Mouse (Mus musculus) myocyte (in vitro differentiated cells): Measurements from ENCODE around the gene Sema7a. TPM values are rescaled to one million over a fixed set of nuclear protein-coding genes. Genes with fewer than 3 reads are reported as not detected.

Experiments used
- H3K27me3 ChIP-seq: one replicate; pipeline ENCODE4 v1.6.1; 2011; ENCODE audit not compliant: control insufficient read depth, insufficient read depth, insufficient read length
- H3K36me3 ChIP-seq: one replicate; pipeline ENCODE4 v1.6.1; 2011; ENCODE audit not compliant: control insufficient read depth, insufficient read depth
- H3K4me2 ChIP-seq: one replicate; pipeline ENCODE4 v1.6.1; 2011; ENCODE audit warnings: low read depth, control low read depth
- H3K4me3 ChIP-seq: one replicate; pipeline ENCODE4 v1.5.1; 2011; ENCODE audit warnings: mild to moderate bottlenecking, control low read depth, moderate library complexity
- H3K79me2 ChIP-seq: one replicate; pipeline ENCODE4 v1.6.1; 2011; ENCODE audit not compliant: control insufficient read depth, insufficient read depth
- H3ac ChIP-seq: one replicate; pipeline ENCODE4 v1.6.1; 2011; ENCODE audit not compliant: control insufficient read depth, insufficient read length
- CEBPB ChIP-seq: IDR thresholded peaks from 2 replicates; pipeline ENCODE4 v1.6.1; 2011; ENCODE audit warnings: mild to moderate bottlenecking, moderate library complexity; ENCODE audit not compliant: poor library complexity, insufficient read depth, severe bottlenecking
- E2F4 ChIP-seq: IDR thresholded peaks from one replicate; pipeline ENCODE4 v1.6.1; 2011; ENCODE audit warnings: mild to moderate bottlenecking, control low read depth, moderate library complexity; ENCODE audit not compliant: insufficient read depth
- MAX ChIP-seq: IDR thresholded peaks from one replicate; pipeline ENCODE4 v1.6.1; 2011; ENCODE audit warnings: low read depth, mild to moderate bottlenecking, control low read depth
- MYOD1 ChIP-seq, 3 experiments: IDR thresholded peaks; one replicate each; pipeline ENCODE4 v1.6.1; 2011; ENCODE audit warnings: control low read depth in 2 of 3, low read depth in 2 of 3, mild to moderate bottlenecking in 2 of 3, moderate library complexity in 1 of 3; ENCODE audit not compliant: insufficient read length in 2 of 3, control insufficient read depth in 1 of 3
- MYOG ChIP-seq, 3 experiments: IDR thresholded peaks; one replicate each; pipeline ENCODE4 v1.6.1; 2011; ENCODE audit warnings: control low read depth in 2 of 3, low read depth in 2 of 3, mild to moderate bottlenecking in 2 of 3; ENCODE audit not compliant: insufficient read length in 2 of 3, control insufficient read depth in 1 of 3, insufficient read depth in 1 of 3
- POLR2A ChIP-seq: IDR thresholded peaks from one replicate; pipeline ENCODE4 v1.6.1; 2011; ENCODE audit warnings: low read depth, mild to moderate bottlenecking, control low read depth, moderate library complexity; ENCODE audit not compliant: insufficient read length
- POLR2AphosphoS2 ChIP-seq: IDR thresholded peaks from one replicate; pipeline ENCODE4 v1.6.1; 2011; ENCODE audit warnings: low read depth, control low read depth; ENCODE audit not compliant: insufficient read length
- REST ChIP-seq: IDR thresholded peaks from one replicate; pipeline ENCODE4 v1.6.1; 2011; ENCODE audit warnings: mild to moderate bottlenecking, control low read depth, moderate library complexity; ENCODE audit not compliant: insufficient read depth, insufficient read length
- SRF ChIP-seq: IDR thresholded peaks from one replicate; pipeline ENCODE4 v1.6.1; 2011; ENCODE audit warnings: low read depth; ENCODE audit not compliant: control insufficient read depth, insufficient read length
- TCF12 ChIP-seq: IDR thresholded peaks from one replicate; pipeline ENCODE4 v1.6.1; 2011; ENCODE audit warnings: mild to moderate bottlenecking, control low read depth; ENCODE audit not compliant: poor library complexity, insufficient read depth, severe bottlenecking
- TCF3 ChIP-seq: IDR thresholded peaks from one replicate; pipeline ENCODE4 v1.6.1; 2011; ENCODE audit warnings: low read depth, control low read depth; ENCODE audit not compliant: insufficient read length
- USF1 ChIP-seq: IDR thresholded peaks from one replicate; pipeline ENCODE4 v1.6.1; 2011; ENCODE audit warnings: low read depth, mild to moderate bottlenecking, control low read depth, moderate library complexity
- polyA plus RNA-seq: library from polyadenylated mRNA; unstranded; fragments of >200 nt; fragmentation: generic; extraction: Trizol; gene quantifications from one replicate; pipeline ENCODE4 v1.2.1, GENCODE M21; 2012; ENCODE audit warnings: missing spikeins

The Sema7a gene
- polyA plus RNA-seq, 1 experiment = 27.4 TPM

GRCm38 (mm10) chr9:57969736-57970495 is 30.0 kb downstream of the Sema7a start:
- no peaks in the 10 kb centered on the region for H3K36me3 ChIP-seq
- H3K27me3 ChIP-seq = no peaks in the 10 kb centered on the region
- no peak overlapping the region for H3K4me2 ChIP-seq
- TF ChIP-seq REST = no peak
- no peak for TF ChIP-seq CEBPB
- TF ChIP-seq POLR2AphosphoS2 = no peak
- TF ChIP-seq E2F4 = no peak
- TF ChIP-seq MYOD1 (IDR thresholded peaks at IDR 0.05; ENCODE audit: control insufficient read depth in 1 of 3, insufficient read length in 2 of 3, low read depth in 2 of 3) = no peak
- no peak for TF ChIP-seq MYOG (IDR thresholded peaks at IDR 0.05; ENCODE audit: control insufficient read depth in 1 of 3, insufficient read depth in 1 of 3, insufficient read length in 2 of 3, low read depth in 2 of 3)
- TF ChIP-seq TCF3 = no peak
- no peak for TF ChIP-seq TCF12
- TF ChIP-seq POLR2A = no peak
- TF ChIP-seq USF1 = no peak
- TF ChIP-seq SRF = no peak
- no peak for TF ChIP-seq MAX
- H3ac ChIP-seq = no peak overlapping the region
- H3K79me2 ChIP-seq = no peaks in the 10 kb centered on the region
- H3K4me3 ChIP-seq = no peak overlapping the region

DNA sequence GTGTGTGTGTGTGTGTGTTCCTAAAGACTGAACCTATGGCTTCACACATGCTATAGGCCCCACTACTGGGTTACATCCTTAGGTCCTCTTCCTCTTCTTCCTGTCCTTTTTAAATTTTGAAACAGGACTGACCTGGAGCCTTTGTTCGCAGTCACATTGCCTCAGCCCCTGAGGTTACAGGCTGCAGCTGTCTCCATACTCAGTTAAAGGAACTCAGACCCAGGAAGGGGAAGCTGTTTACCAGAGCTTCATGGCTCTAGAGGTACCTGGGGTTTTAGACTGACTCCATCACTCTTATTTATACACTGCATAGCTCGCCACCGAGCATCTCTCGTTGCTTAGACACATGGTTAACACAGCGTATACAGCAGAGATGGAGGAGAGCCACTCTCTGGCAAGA is 31.5 kb downstream of the Sema7a start:
- Histone ChIP-seq H3ac (no peak overlapping the region), H3K27me3 (no peaks in the 10 kb centered on the region), H3K36me3 (no peaks in the 10 kb centered on the region), H3K4me2 (peak overlapping the region; percentile 81), H3K4me3 (no peak overlapping the region), H3K79me2 (no peaks in the 10 kb centered on the region)
- TF ChIP-seq SRF (no peak), TCF3 (no peak), USF1 (no peak), MYOD1 (IDR thresholded peaks at IDR 0.05; ENCODE audit: control insufficient read depth in 1 of 3, insufficient read length in 2 of 3, low read depth in 2 of 3) (no peak), POLR2AphosphoS2 (no peak), MAX (no peak), E2F4 (no peak), REST (no peak), CEBPB (no peak), TCF12 (no peak), MYOG (IDR thresholded peaks at IDR 0.05; ENCODE audit: control insufficient read depth in 1 of 3, insufficient read depth in 1 of 3, insufficient read length in 2 of 3, low read depth in 2 of 3) (no peak), POLR2A (no peak)

GRCm38 (mm10) chr9:57972141-57972591 is 32.3 kb downstream of the Sema7a start:
- no peaks in the 10 kb centered on the region for H3K36me3 ChIP-seq
- no peak for TF ChIP-seq E2F4
- 0 out of 2 replicates have a peak, but pooled peaks have one; percentile 10 for TF ChIP-seq CEBPB
- TF ChIP-seq MYOD1 (IDR thresholded peaks at IDR 0.05; ENCODE audit: control insufficient read depth in 1 of 3, insufficient read length in 2 of 3, low read depth in 2 of 3) = peak in 2 of 3 experiments; percentile 87
- no peak for TF ChIP-seq TCF12
- peak in 1 of 3 experiments; percentile 13 for TF ChIP-seq MYOG (IDR thresholded peaks at IDR 0.05; ENCODE audit: control insufficient read depth in 1 of 3, insufficient read depth in 1 of 3, insufficient read length in 2 of 3, low read depth in 2 of 3)
- peak; percentile 58 for TF ChIP-seq TCF3
- no peak for TF ChIP-seq MAX
- no peaks in the 10 kb centered on the region for H3K79me2 ChIP-seq
- no peaks in the 10 kb centered on the region for H3K27me3 ChIP-seq
- H3K4me2 ChIP-seq = peak overlapping the region; percentile 81
- peak overlapping the region; percentile 4 for H3K4me3 ChIP-seq
- H3ac ChIP-seq = no peak overlapping the region

GRCm38 (mm10) chr9:57972776-57973439 is 33.0 kb downstream of the Sema7a start:
- TF ChIP-seq POLR2A (no peak), USF1 (peak; percentile 38), CEBPB (peak; percentile 96)
- Histone ChIP-seq H3ac (no peak overlapping the region), H3K27me3 (no peaks in the 10 kb centered on the region), H3K79me2 (no peaks in the 10 kb centered on the region), H3K36me3 (no peaks in the 10 kb centered on the region), H3K4me3 (peak overlapping the region; percentile 4), H3K4me2 (peak overlapping the region; percentile 81)
